Mouse (Mus musculus): ENCODE data around the gene Pcca. TPM values are rescaled to one million over a fixed set of nuclear protein-coding genes. Genes with fewer than 3 reads are reported as not detected.

The Pcca gene
- polyA plus RNA-seq, 1 experiment: 18.8 TPM

DNA sequence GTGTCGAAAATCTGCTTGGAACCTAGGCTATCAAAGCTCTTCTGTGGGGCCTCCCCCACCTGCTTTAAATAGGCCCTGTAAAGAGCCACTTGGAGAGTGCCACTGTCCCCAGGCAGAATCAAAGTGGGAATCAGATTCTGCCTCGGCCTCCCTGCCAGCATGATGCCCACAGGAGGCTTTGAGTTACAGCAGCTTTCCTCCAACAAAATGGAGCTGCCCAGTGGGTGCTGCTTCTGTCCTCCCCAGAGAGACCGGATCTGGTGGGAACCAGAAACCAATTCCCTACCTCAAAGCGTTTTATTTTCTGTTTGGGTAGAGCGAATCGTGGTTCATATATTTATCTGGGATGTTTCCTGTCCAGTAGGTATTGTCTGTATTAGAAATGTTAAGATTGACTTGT lies 341.5 kb downstream of the Pcca start:
- no peak overlapping the region for H3ac ChIP-seq (ENCODE audit: control insufficient read depth, insufficient read length)
- H3K36me3 ChIP-seq (ENCODE audit: control insufficient read depth, insufficient read depth): no peaks in the 10 kb centered on the region
- no peak overlapping the region for H3K4me3 ChIP-seq
- TF ChIP-seq POLR2A (IDR thresholded peaks at IDR 0.05; ENCODE audit: insufficient read length, low read depth) (no peak), MYOD1 (IDR thresholded peaks at IDR 0.05; ENCODE audit: control insufficient read depth in 1 of 3, insufficient read length in 2 of 3, low read depth in 2 of 3) (no peak), TCF3 (IDR thresholded peaks at IDR 0.05; ENCODE audit: insufficient read length, low read depth) (no peak), POLR2AphosphoS2 (IDR thresholded peaks at IDR 0.05; ENCODE audit: insufficient read length, low read depth) (no peak), REST (IDR thresholded peaks at IDR 0.05; ENCODE audit: insufficient read depth, insufficient read length) (no peak), MAX (IDR thresholded peaks at IDR 0.05; ENCODE audit: low read depth) (no peak), MYOG (IDR thresholded peaks at IDR 0.05; ENCODE audit: control insufficient read depth in 1 of 3, insufficient read depth in 1 of 3, insufficient read length in 2 of 3, low read depth in 2 of 3) (no peak), SRF (IDR thresholded peaks at IDR 0.05; ENCODE audit: control insufficient read depth, insufficient read length, low read depth) (no peak), CEBPB (IDR thresholded peaks at IDR 0.05; ENCODE audit: insufficient read depth, poor library complexity, severe bottlenecking) (no peak), USF1 (IDR thresholded peaks at IDR 0.05; ENCODE audit: low read depth) (no peak), TCF12 (IDR thresholded peaks at IDR 0.05; ENCODE audit: insufficient read depth, poor library complexity, severe bottlenecking) (no peak), E2F4 (IDR thresholded peaks at IDR 0.05; ENCODE audit: insufficient read depth) (no peak)
- no peak overlapping the region for H3K4me2 ChIP-seq (ENCODE audit: low read depth)
- H3K27me3 ChIP-seq (ENCODE audit: control insufficient read depth, insufficient read depth, insufficient read length): no peaks in the 10 kb centered on the region
- no peaks in the 10 kb centered on the region for H3K79me2 ChIP-seq (ENCODE audit: control insufficient read depth, insufficient read depth)

DNA sequence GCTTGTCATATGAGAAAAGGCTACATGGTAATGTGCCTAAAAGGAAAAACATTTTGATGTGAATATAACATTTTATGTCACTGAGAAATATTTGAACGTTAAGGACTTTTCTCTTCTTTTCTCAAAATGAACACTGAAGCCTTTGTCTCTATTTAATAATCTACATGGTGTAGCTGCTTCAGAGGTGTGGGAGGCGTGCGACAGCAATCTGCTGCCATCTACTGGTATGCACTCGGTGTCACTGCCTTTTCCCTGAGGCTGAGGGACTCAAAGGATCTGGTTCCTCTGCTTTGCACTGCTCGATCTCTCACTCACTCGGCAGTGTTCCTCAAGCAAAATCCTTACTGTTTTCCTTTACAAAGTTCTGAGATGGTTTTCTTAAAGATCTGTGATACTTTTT lies 342.0 kb downstream of the Pcca start:
- Histone ChIP-seq H3K27me3 (ENCODE audit: control insufficient read depth, insufficient read depth, insufficient read length) (no peaks in the 10 kb centered on the region), H3K79me2 (ENCODE audit: control insufficient read depth, insufficient read depth) (no peaks in the 10 kb centered on the region)
- TF ChIP-seq TCF3 (IDR thresholded peaks at IDR 0.05; ENCODE audit: insufficient read length, low read depth) (no peak), CEBPB (IDR thresholded peaks at IDR 0.05; ENCODE audit: insufficient read depth, poor library complexity, severe bottlenecking) (no peak), REST (IDR thresholded peaks at IDR 0.05; ENCODE audit: insufficient read depth, insufficient read length) (no peak), MYOG (IDR thresholded peaks at IDR 0.05; ENCODE audit: control insufficient read depth in 1 of 3, insufficient read depth in 1 of 3, insufficient read length in 2 of 3, low read depth in 2 of 3) (no peak), TCF12 (IDR thresholded peaks at IDR 0.05; ENCODE audit: insufficient read depth, poor library complexity, severe bottlenecking) (no peak), E2F4 (IDR thresholded peaks at IDR 0.05; ENCODE audit: insufficient read depth) (no peak), USF1 (IDR thresholded peaks at IDR 0.05; ENCODE audit: low read depth) (no peak), MYOD1 (IDR thresholded peaks at IDR 0.05; ENCODE audit: control insufficient read depth in 1 of 3, insufficient read length in 2 of 3, low read depth in 2 of 3) (no peak), POLR2AphosphoS2 (IDR thresholded peaks at IDR 0.05; ENCODE audit: insufficient read length, low read depth) (no peak), POLR2A (IDR thresholded peaks at IDR 0.05; ENCODE audit: insufficient read length, low read depth) (no peak), MAX (IDR thresholded peaks at IDR 0.05; ENCODE audit: low read depth) (no peak), SRF (IDR thresholded peaks at IDR 0.05; ENCODE audit: control insufficient read depth, insufficient read length, low read depth) (no peak)

DNA sequence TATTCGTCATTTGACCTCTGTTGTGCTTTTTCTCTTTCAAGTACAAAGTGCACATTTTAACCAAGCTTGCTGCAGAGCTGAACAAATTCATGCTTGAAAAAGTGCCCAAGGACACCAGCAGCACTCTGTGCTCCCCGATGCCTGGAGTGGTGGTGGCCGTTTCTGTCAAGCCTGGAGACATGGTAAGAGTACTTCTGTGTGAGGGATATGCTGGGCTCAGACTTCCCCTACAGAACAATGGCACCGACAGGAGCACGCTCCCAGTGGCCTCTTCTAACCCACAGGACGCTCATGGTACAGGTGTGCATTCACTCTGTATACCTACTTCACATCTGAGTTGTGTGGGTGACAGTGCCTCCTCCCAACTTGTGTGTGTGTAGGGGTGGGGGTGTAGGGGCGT lies 342.6 kb downstream of the Pcca start:
- Histone ChIP-seq H3ac (ENCODE audit: control insufficient read depth, insufficient read length) (no peak overlapping the region), H3K36me3 (ENCODE audit: control insufficient read depth, insufficient read depth) (no peaks in the 10 kb centered on the region), H3K4me2 (ENCODE audit: low read depth) (no peak overlapping the region), H3K79me2 (ENCODE audit: control insufficient read depth, insufficient read depth) (no peaks in the 10 kb centered on the region), H3K4me3 (no peak overlapping the region), H3K27me3 (ENCODE audit: control insufficient read depth, insufficient read depth, insufficient read length) (no peaks in the 10 kb centered on the region)
- TF ChIP-seq REST (IDR thresholded peaks at IDR 0.05; ENCODE audit: insufficient read depth, insufficient read length) (no peak), SRF (IDR thresholded peaks at IDR 0.05; ENCODE audit: control insufficient read depth, insufficient read length, low read depth) (no peak)

More for the DNA sequence above, 342.0 kb downstream of the Pcca start:
- no peak overlapping the region for H3K4me3 ChIP-seq
- H3ac ChIP-seq (ENCODE audit: control insufficient read depth, insufficient read length): no peak overlapping the region
- H3K4me2 ChIP-seq (ENCODE audit: low read depth): no peak overlapping the region
- H3K36me3 ChIP-seq (ENCODE audit: control insufficient read depth, insufficient read depth): no peaks in the 10 kb centered on the region

DNA sequence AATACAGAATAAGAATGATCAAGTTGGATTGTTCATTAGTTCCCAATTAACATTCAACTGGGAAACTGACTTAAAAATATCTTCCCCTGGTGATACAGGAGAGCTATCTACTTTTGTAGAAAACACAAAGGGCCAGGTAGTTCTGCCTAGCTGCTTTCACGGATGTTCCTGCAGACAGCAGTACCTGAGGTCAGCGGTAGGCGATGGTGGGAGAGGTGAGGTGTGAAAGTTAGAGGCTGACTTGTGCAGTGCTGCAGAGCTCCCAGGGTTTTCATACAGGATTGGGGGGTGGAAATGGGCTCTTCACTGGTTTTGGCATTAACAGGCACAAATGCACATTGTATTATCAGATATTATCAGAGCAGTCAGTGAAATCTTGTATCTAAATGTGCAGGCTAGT lies 343.7 kb downstream of the Pcca start:
- Histone ChIP-seq H3K27me3 (ENCODE audit: control insufficient read depth, insufficient read depth, insufficient read length) (no peaks in the 10 kb centered on the region), H3K36me3 (ENCODE audit: control insufficient read depth, insufficient read depth) (no peaks in the 10 kb centered on the region), H3K79me2 (ENCODE audit: control insufficient read depth, insufficient read depth) (no peaks in the 10 kb centered on the region), H3ac (ENCODE audit: control insufficient read depth, insufficient read length) (no peak overlapping the region), H3K4me3 (no peak overlapping the region), H3K4me2 (ENCODE audit: low read depth) (no peak overlapping the region)
- no peak for TF ChIP-seq POLR2A (IDR thresholded peaks at IDR 0.05; ENCODE audit: insufficient read length, low read depth)
- no peak for TF ChIP-seq MYOD1 (IDR thresholded peaks at IDR 0.05; ENCODE audit: control insufficient read depth in 1 of 3, insufficient read length in 2 of 3, low read depth in 2 of 3)
- TF ChIP-seq REST (IDR thresholded peaks at IDR 0.05; ENCODE audit: insufficient read depth, insufficient read length): no peak
- TF ChIP-seq E2F4 (IDR thresholded peaks at IDR 0.05; ENCODE audit: insufficient read depth): no peak
- no peak for TF ChIP-seq MYOG (IDR thresholded peaks at IDR 0.05; ENCODE audit: control insufficient read depth in 1 of 3, insufficient read depth in 1 of 3, insufficient read length in 2 of 3, low read depth in 2 of 3)
- TF ChIP-seq SRF (IDR thresholded peaks at IDR 0.05; ENCODE audit: control insufficient read depth, insufficient read length, low read depth): no peak
- no peak for TF ChIP-seq TCF3 (IDR thresholded peaks at IDR 0.05; ENCODE audit: insufficient read length, low read depth)
- TF ChIP-seq MAX (IDR thresholded peaks at IDR 0.05; ENCODE audit: low read depth): no peak
- TF ChIP-seq CEBPB (IDR thresholded peaks at IDR 0.05; ENCODE audit: insufficient read depth, poor library complexity, severe bottlenecking): no peak
- no peak for TF ChIP-seq TCF12 (IDR thresholded peaks at IDR 0.05; ENCODE audit: insufficient read depth, poor library complexity, severe bottlenecking)
- no peak for TF ChIP-seq POLR2AphosphoS2 (IDR thresholded peaks at IDR 0.05; ENCODE audit: insufficient read length, low read depth)
- no peak for TF ChIP-seq USF1 (IDR thresholded peaks at IDR 0.05; ENCODE audit: low read depth)

DNA sequence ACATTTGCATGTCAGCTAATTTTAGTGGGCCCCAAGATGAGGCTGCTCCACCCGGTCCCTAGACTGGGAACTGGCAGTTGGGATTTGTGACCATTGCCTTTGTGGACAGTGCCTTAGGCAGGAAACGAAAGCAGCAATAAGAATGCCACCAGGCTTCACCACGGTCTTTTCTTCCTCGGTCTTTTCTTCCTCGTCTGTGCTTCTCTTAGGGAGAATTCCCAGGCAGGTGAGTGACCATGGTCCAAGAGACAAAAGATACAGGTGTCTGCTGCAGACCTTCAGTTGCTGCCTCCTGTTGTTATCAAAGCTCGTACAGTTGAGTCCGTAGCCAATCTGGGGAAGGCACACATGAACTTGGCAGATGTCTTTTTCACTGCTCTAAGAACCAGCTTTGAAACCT lies 346.2 kb downstream of the Pcca start:
- H3K36me3 ChIP-seq (ENCODE audit: control insufficient read depth, insufficient read depth): no peaks in the 10 kb centered on the region
- no peak overlapping the region for H3K4me3 ChIP-seq
- H3K79me2 ChIP-seq (ENCODE audit: control insufficient read depth, insufficient read depth): no peaks in the 10 kb centered on the region
- H3K27me3 ChIP-seq (ENCODE audit: control insufficient read depth, insufficient read depth, insufficient read length): no peaks in the 10 kb centered on the region
- TF ChIP-seq CEBPB (IDR thresholded peaks at IDR 0.05; ENCODE audit: insufficient read depth, poor library complexity, severe bottlenecking) (no peak), TCF3 (IDR thresholded peaks at IDR 0.05; ENCODE audit: insufficient read length, low read depth) (no peak), REST (IDR thresholded peaks at IDR 0.05; ENCODE audit: insufficient read depth, insufficient read length) (no peak), SRF (IDR thresholded peaks at IDR 0.05; ENCODE audit: control insufficient read depth, insufficient read length, low read depth) (no peak), TCF12 (IDR thresholded peaks at IDR 0.05; ENCODE audit: insufficient read depth, poor library complexity, severe bottlenecking) (no peak)
- H3K4me2 ChIP-seq (ENCODE audit: low read depth): no peak overlapping the region
- no peak overlapping the region for H3ac ChIP-seq (ENCODE audit: control insufficient read depth, insufficient read length)

Measured in myocyte (in vitro differentiated cells).